Mouse (Mus musculus): ENCODE data around the gene Jph2. TPM values are rescaled to one million over a fixed set of nuclear protein-coding genes. Genes with fewer than 3 reads are reported as not detected.
A peak's percentile ranks its signal among the peaks of the same experiment; 100 is the strongest.

Jph2 gene
- polyA plus RNA-seq, 1 experiment: 14.7 TPM

DNA sequence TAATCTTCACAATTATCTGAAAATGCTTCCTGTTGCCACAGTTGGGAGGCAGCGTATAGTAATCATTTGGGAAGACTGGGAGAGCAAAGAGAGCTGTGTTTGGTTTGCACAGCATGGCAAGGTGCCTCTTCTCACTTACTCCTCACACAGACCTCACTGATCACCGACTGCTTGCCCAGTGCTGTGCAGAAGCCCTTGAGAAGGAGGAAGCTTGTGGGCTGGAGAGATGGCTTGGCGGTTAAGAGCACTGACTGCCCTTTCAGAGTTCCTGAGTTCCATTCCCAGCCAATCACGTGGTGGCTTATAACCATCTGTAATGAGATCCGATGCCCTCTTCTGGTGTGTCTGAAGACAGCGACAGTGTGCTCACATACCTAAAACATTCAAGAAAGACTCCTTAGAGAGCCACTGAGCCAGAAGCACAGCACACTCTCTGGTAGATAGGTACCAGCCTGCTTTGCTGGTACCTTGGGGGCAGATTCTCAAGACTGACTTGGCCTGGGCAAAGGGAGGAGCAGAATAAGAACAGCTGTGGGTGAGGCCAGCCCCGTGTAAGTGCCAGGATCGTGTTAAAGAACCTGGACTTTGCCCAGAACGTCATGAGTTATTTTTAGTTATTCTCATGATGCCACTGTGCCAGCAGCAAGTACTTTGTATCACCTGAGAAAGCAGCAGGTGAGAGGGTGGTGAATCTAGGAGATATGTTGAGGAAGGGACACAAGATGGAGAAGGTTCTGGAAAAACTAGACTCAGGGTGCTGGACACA lies 25.3 kb upstream of the Jph2 start:
- Histone ChIP-seq H3K27ac (ENCODE audit: control insufficient read depth, insufficient read depth, low read length) (no peak overlapping the region), H3K27me3 (ENCODE audit: control insufficient read depth, insufficient read depth, low read length) (no peaks in the 10 kb centered on the region), H3K36me3 (ENCODE audit: control insufficient read depth, insufficient read depth, low read length) (no peaks in the 10 kb centered on the region), H3K4me3 (ENCODE audit: control insufficient read depth, insufficient read depth, low read length) (no peak overlapping the region), H3K4me1 (replicated peaks; ENCODE audit: control insufficient read depth, insufficient read depth, low read length) (peaks cover 6% of the 10 kb centered on the region)
- 34% methylated on average over 9 of the region's 9 CpGs for WGBS
- no peak for TF ChIP-seq CTCF (IDR thresholded peaks at IDR 0.05; ENCODE audit: borderline replicate concordance, control insufficient read depth, extremely low read depth, insufficient read depth, low read length, poor library complexity)
- no peak for TF ChIP-seq POLR2A (IDR thresholded peaks at IDR 0.05; ENCODE audit: control insufficient read depth, extremely low read depth, insufficient read depth, low read length, poor library complexity)
- DNase-seq: no peak

DNA sequence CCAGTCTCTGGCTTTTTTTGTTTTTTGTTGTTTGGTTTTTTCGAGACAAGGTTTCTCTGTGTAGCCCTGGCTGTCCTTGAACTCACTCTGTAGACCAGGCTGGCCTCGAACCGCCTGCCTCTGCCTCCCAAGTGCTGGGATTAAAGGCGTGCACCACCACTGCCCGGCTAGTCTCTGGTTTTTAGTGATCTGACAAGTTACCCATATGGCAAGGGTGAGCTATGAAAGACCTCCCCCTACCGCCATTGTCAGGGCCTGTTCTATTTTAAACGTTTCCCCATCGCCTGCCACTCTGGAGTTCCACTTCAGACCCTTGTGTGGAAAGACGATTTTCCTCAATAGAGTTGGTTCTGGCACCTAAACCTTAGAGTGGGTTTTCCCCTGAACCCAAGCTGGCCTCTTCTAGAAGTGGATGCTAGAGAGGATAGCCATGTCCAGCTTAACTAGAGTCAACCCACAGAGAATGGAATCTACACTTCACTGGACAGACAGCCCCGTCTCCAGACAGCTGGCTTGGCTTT lies 22.6 kb upstream of the Jph2 start:
- H3K27ac ChIP-seq (ENCODE audit: control insufficient read depth, insufficient read depth, low read length): no peak overlapping the region
- peaks cover 7% of the 10 kb centered on the region for H3K4me1 ChIP-seq (replicated peaks; ENCODE audit: control insufficient read depth, insufficient read depth, low read length)
- 16% methylated on average over 10 of the region's 10 CpGs for whole genome bisulfite sequencing

DNA sequence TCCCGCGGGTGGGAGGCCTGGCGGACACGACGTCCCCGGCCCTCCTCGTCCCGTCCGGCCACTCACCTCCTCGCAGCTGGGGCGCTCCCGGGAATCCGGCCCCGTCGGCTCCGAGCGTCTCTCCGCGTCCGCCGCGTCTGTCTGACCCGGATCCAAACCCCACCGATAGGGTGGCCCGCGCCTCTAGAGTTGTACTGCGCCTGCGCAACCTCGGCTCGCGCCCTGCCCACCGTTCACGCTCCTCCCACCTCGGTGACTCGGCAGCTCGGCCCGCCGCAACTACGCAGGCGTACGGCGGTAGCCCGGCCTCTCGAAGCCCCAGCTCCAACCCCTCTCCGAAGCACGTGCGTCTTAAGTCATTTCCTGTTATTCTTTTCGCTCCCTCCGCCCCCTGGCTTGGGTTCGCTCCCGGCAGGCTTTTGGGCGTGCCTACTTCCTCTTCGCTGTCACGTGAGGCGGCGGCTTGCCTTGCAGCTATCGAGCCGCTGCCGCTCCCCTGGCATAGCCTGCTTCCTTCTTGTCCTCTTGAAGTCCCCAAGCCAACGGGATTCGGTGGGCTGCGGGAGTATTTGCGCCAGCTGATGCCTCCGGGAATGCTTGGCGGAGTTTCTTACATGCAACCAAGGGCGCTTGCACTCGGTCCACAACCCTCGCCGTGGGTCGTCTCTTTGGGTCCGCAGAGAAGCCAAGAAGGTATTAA lies 21.7 kb upstream of the Jph2 start:
- peak overlapping the region; percentile 32; the same call in 1 of the 2 replicates for H3K27ac ChIP-seq (ENCODE audit: control insufficient read depth, insufficient read depth, low read length)
- H3K4me1 ChIP-seq (replicated peaks; ENCODE audit: control insufficient read depth, insufficient read depth, low read length): peaks cover 7% of the 10 kb centered on the region
- peak overlapping the region; percentile 88 for H3K4me3 ChIP-seq (ENCODE audit: control insufficient read depth, insufficient read depth, low read length)
- TF ChIP-seq POLR2A (IDR thresholded peaks at IDR 0.05; ENCODE audit: control insufficient read depth, extremely low read depth, insufficient read depth, low read length, poor library complexity) (peak; percentile 57), CTCF (IDR thresholded peaks at IDR 0.05; ENCODE audit: borderline replicate concordance, control insufficient read depth, extremely low read depth, insufficient read depth, low read length, poor library complexity) (peak; percentile 60)
- no peaks in the 10 kb centered on the region; the same call in 1 of the 2 replicates for H3K36me3 ChIP-seq (ENCODE audit: control insufficient read depth, insufficient read depth, low read length)
- H3K27me3 ChIP-seq (ENCODE audit: control insufficient read depth, insufficient read depth, low read length): no peaks in the 10 kb centered on the region
- DNase-seq: peak; percentile 99
- WGBS: under 1% methylated on average over 71 of the region's 71 CpGs

More for the DNA sequence above, 22.6 kb upstream of the Jph2 start:
- peak; percentile 17 for DNase-seq
- peak overlapping the region; percentile 79 for H3K4me3 ChIP-seq (ENCODE audit: control insufficient read depth, insufficient read depth, low read length)
- no peaks in the 10 kb centered on the region for H3K27me3 ChIP-seq (ENCODE audit: control insufficient read depth, insufficient read depth, low read length)
- no peaks in the 10 kb centered on the region for H3K36me3 ChIP-seq (ENCODE audit: control insufficient read depth, insufficient read depth, low read length)
- TF ChIP-seq CTCF (IDR thresholded peaks at IDR 0.05; ENCODE audit: borderline replicate concordance, control insufficient read depth, extremely low read depth, insufficient read depth, low read length, poor library complexity) (no peak), POLR2A (IDR thresholded peaks at IDR 0.05; ENCODE audit: control insufficient read depth, extremely low read depth, insufficient read depth, low read length, poor library complexity) (no peak)

DNA sequence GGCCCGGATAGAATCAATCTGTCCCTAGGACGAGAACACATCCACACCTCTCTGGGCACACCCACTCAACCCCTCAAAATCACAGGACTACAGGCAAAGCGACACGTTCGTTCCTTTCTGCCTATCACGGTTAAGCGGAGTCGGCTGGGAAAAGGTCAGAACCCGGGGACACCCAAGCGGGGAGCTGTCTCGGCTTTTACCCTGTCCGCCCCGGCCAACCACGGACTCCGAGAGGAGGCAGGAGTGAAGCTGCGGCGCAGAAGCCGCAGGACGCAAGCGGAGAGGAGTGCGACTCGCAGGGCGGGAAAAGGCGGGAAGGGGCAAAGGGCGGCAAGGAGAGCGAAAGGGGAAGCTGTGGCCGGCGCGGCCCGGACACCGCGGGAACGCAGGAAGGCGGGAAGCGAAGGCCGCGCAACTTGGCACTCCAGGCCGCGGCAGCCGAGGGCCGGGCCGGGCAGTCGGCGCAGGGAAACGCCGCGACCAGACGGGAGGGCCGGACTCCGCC lies 21.1 kb upstream of the Jph2 start:
- Histone ChIP-seq H3K27ac (ENCODE audit: control insufficient read depth, insufficient read depth, low read length) (no peak overlapping the region; the same call in 1 of the 2 replicates), H3K36me3 (ENCODE audit: control insufficient read depth, insufficient read depth, low read length) (peaks cover under 1% of the 10 kb centered on the region; the same call in 1 of the 2 replicates), H3K27me3 (ENCODE audit: control insufficient read depth, insufficient read depth, low read length) (no peaks in the 10 kb centered on the region), H3K4me3 (ENCODE audit: control insufficient read depth, insufficient read depth, low read length) (peak overlapping the region; percentile 88), H3K4me1 (replicated peaks; ENCODE audit: control insufficient read depth, insufficient read depth, low read length) (peaks cover 7% of the 10 kb centered on the region)
- TF ChIP-seq POLR2A (IDR thresholded peaks at IDR 0.05; ENCODE audit: control insufficient read depth, extremely low read depth, insufficient read depth, low read length, poor library complexity) (no peak), CTCF (IDR thresholded peaks at IDR 0.05; ENCODE audit: borderline replicate concordance, control insufficient read depth, extremely low read depth, insufficient read depth, low read length, poor library complexity) (no peak)
- under 1% methylated on average over 50 of the region's 50 CpGs for WGBS
- peak; percentile 51 for DNase-seq

DNA sequence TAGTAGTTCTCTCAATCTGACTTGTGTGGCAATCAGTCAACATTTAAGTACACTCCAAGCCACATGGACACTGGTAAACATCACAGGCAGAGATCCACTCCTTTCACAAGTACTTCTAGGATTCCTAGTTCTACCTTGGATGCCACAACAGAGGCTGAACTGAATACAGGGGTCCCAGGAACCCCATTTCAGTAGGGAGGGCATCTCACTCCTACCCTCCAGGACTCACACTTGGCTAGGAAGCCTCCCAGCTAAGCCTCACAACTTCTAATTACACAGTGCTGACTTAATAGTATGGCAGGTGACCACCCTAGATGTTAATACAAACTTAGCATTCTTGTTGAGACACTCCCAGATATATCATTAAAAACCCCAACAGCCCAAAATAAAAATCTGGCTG lies 20.0 kb upstream of the Jph2 start:
- no peak overlapping the region for H3K4me3 ChIP-seq (ENCODE audit: control insufficient read depth, insufficient read depth, low read length)
- no peak for DNase-seq
- peaks cover 8% of the 10 kb centered on the region for H3K4me1 ChIP-seq (replicated peaks; ENCODE audit: control insufficient read depth, insufficient read depth, low read length)
- no peak overlapping the region for H3K27ac ChIP-seq (ENCODE audit: control insufficient read depth, insufficient read depth, low read length)
- peaks cover 11% of the 10 kb centered on the region for H3K36me3 ChIP-seq (ENCODE audit: control insufficient read depth, insufficient read depth, low read length)
- H3K27me3 ChIP-seq (ENCODE audit: control insufficient read depth, insufficient read depth, low read length): no peaks in the 10 kb centered on the region
- no peak for TF ChIP-seq POLR2A (IDR thresholded peaks at IDR 0.05; ENCODE audit: control insufficient read depth, extremely low read depth, insufficient read depth, low read length, poor library complexity)
- TF ChIP-seq CTCF (IDR thresholded peaks at IDR 0.05; ENCODE audit: borderline replicate concordance, control insufficient read depth, extremely low read depth, insufficient read depth, low read length, poor library complexity): no peak

DNA sequence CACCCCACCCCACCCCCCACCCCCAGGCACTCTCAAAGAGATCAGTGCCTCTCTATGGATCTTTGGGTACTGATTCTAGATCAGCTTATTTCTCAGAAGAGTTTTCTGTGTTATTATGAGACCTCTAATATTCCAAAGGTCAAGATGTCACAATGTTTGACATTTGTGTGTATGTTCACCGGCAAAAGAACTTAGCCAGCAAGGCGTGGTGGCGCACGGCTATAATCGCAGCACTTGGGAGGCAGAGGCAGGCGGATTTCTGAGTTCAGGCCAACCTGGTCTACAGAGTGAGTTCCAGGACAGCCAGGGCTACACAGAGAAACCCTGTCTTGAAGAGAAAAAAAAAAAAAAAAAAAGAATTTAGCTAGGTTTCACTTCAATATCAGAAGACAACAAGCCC lies 19.2 kb upstream of the Jph2 start:
- DNase-seq: no peak
- no peaks in the 10 kb centered on the region for H3K27me3 ChIP-seq (ENCODE audit: control insufficient read depth, insufficient read depth, low read length)
- H3K4me3 ChIP-seq (ENCODE audit: control insufficient read depth, insufficient read depth, low read length): no peak overlapping the region
- H3K36me3 ChIP-seq (ENCODE audit: control insufficient read depth, insufficient read depth, low read length): peaks cover 12% of the 10 kb centered on the region
- 90% methylated on average over 6 of the region's 6 CpGs for WGBS
- H3K4me1 ChIP-seq (replicated peaks; ENCODE audit: control insufficient read depth, insufficient read depth, low read length): peaks cover 10% of the 10 kb centered on the region
- TF ChIP-seq POLR2A (IDR thresholded peaks at IDR 0.05; ENCODE audit: control insufficient read depth, extremely low read depth, insufficient read depth, low read length, poor library complexity): no peak
- TF ChIP-seq CTCF (IDR thresholded peaks at IDR 0.05; ENCODE audit: borderline replicate concordance, control insufficient read depth, extremely low read depth, insufficient read depth, low read length, poor library complexity): no peak
- no peak overlapping the region for H3K27ac ChIP-seq (ENCODE audit: control insufficient read depth, insufficient read depth, low read length)
